Mouse (Mus musculus): ENCODE data around the gene Rnasel. TPM values are rescaled to one million over a fixed set of nuclear protein-coding genes. Genes with fewer than 3 reads are reported as not detected.

Gene Rnasel
- total and polyA plus RNA-seq, 3 experiments: 8.4 to 18.8 (median 9.2) TPM

DNA sequence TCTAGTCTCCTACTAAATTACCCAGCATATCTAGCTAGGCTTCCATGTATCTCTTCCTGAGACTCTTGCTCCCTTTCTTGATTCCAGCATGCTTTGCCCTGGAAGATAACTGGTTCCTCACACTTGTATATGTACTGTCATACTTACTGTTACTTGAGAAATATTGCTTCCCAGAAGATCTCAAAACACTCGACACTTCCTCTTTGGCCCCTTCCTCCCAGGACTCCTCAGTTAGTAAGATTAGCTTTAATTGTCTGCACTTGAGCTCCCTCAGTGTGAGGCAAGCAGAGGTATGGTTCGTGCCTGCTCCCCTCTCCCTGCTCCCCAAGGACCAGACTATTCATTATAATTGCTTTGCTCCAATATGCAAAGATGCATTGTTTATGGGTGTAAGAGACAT, 41.5 kb downstream of the Rnasel start:
- TF ChIP-seq SIN3A (IDR thresholded peaks at IDR 0.05; ENCODE audit: low read length) (no peak), NRF1 (IDR thresholded peaks at IDR 0.05; ENCODE audit: low read depth, low read length) (no peak), MAX (IDR thresholded peaks at IDR 0.05; ENCODE audit: low read length) (no peak), ZC3H11A (IDR thresholded peaks at IDR 0.05; ENCODE audit: low read depth, low read length) (no peak), MYC (IDR thresholded peaks at IDR 0.05; ENCODE audit: low read depth, low read length) (no peak), RCOR1 (conservative IDR thresholded peaks at IDR 0.05; ENCODE audit: low read depth, low read length) (no peak), CTCF (conservative IDR thresholded peaks at IDR 0.05 in 1 of 2, IDR thresholded peaks at IDR 0.05 in 1 of 2; ENCODE audit: low read depth in 2 of 2, low read length in 2 of 2) (no peak), MEF2A (IDR thresholded peaks at IDR 0.05; ENCODE audit: borderline replicate concordance, low read depth, low read length) (no peak), ZKSCAN1 (IDR thresholded peaks at IDR 0.05; ENCODE audit: borderline replicate concordance, low read depth, low read length) (no peak), NELFE (IDR thresholded peaks at IDR 0.05; ENCODE audit: low read depth, low read length) (no peak), CHD1 (IDR thresholded peaks at IDR 0.05; ENCODE audit: low read depth, low read length) (no peak), CHD2 (IDR thresholded peaks at IDR 0.05; ENCODE audit: low read length) (no peak), USF1 (IDR thresholded peaks at IDR 0.05; ENCODE audit: low read depth, low read length) (no peak)
- H3K4me2 ChIP-seq (ENCODE audit: insufficient read depth, low read depth, poor library complexity, severe bottlenecking): no peak overlapping the region
- H3K36me3 ChIP-seq (replicated peaks in 1 of 2; ENCODE audit: control insufficient read depth in 1 of 2, insufficient read depth in 1 of 2, low read length in 1 of 2): no peaks in the 10 kb centered on the region
- dilution Hi-C loops (cut with MboI; ENCODE audit: extremely low pct_ligation_motif_present, extremely low pct_unique_long_range_greater_than_20kb, low sequenced_read_pairs) (no loop called here), in situ Hi-C loops (cut with MboI; ENCODE audit: low pct_ligation_motif_present, low pct_unique_long_range_greater_than_20kb, low sequenced_read_pairs) (no loop called here)
- DNase-seq (ENCODE audit: extremely low read depth): no peak
- H3K9ac ChIP-seq (ENCODE audit: insufficient read depth, low read depth): no peak overlapping the region
- no peak overlapping the region for H3K4me3 ChIP-seq (replicated peaks in 1 of 3; ENCODE audit: low read depth in 2 of 3, low read length in 2 of 3, poor library complexity in 1 of 3)
- no peaks in the 10 kb centered on the region for H3K9me3 ChIP-seq (replicated peaks; ENCODE audit: low read length)
- H3K27ac ChIP-seq (ENCODE audit: insufficient read depth, low read depth): no peak overlapping the region
- peaks cover 8% of the 10 kb centered on the region for H3K27me3 ChIP-seq (replicated peaks)
- H3K79me2 ChIP-seq (replicated peaks; ENCODE audit: control insufficient read depth, extremely low read depth, insufficient read depth, poor library complexity, severe bottlenecking): no peaks in the 10 kb centered on the region
- peaks cover 10 to 13% of the 10 kb centered on the region in 2 experiments for H3K4me1 ChIP-seq (ENCODE audit: control insufficient read depth in 1 of 2, insufficient read depth in 2 of 2)

DNA sequence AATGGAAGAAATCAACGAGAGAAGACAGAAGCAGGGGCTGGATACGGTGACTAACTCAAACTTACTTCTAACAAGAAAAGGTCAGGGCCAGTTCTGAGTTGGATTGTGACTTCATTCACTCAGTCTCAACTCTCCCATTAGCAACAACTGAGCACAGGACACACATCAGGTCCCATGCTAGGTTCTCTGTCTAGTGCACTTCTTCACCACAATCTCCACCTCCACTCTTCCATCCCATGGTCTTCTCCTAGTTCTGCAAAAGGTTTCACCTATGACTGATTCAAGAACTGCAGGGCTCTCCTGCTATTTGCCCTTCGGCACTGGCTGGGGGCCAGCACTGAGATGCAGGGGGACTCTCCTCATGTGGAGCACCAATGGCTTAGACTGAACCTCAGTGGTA, 45.0 kb downstream of the Rnasel start:
- in situ Hi-C loops (cut with MboI; ENCODE audit: low pct_ligation_motif_present, low pct_unique_long_range_greater_than_20kb, low sequenced_read_pairs): no loop called here
- TF ChIP-seq GABPA (IDR thresholded peaks at IDR 0.05; ENCODE audit: insufficient replicate concordance, low read depth, low read length) (no peak), MAZ (IDR thresholded peaks at IDR 0.05; ENCODE audit: low read depth, low read length) (no peak), ZNF384 (IDR thresholded peaks at IDR 0.05; ENCODE audit: low read depth, low read length) (no peak), USF2 (conservative IDR thresholded peaks at IDR 0.05; ENCODE audit: low read depth, low read length) (no peak)
- Histone ChIP-seq H3K4me3 (replicated peaks in 1 of 3; ENCODE audit: low read depth in 2 of 3, low read length in 2 of 3, poor library complexity in 1 of 3) (no peak overlapping the region), H3K36me3 (replicated peaks in 1 of 2; ENCODE audit: control insufficient read depth in 1 of 2, insufficient read depth in 1 of 2, low read length in 1 of 2) (no peaks in the 10 kb centered on the region), H3K27me3 (replicated peaks) (peaks cover 8% of the 10 kb centered on the region), H3K27ac (ENCODE audit: insufficient read depth, low read depth) (no peak overlapping the region), H3K9ac (ENCODE audit: insufficient read depth, low read depth) (no peak overlapping the region), H3K9me3 (replicated peaks; ENCODE audit: low read length) (no peaks in the 10 kb centered on the region), H3K79me2 (replicated peaks; ENCODE audit: control insufficient read depth, extremely low read depth, insufficient read depth, poor library complexity, severe bottlenecking) (no peaks in the 10 kb centered on the region), H3K4me1 (ENCODE audit: control insufficient read depth in 1 of 2, insufficient read depth in 2 of 2) (peaks cover 10 to 19% of the 10 kb centered on the region in 2 experiments), H3K4me2 (ENCODE audit: insufficient read depth, low read depth, poor library complexity, severe bottlenecking) (peak overlapping the region; percentile 2; the same call in 1 of the 2 replicates)
- DNase-seq (ENCODE audit: extremely low read depth): no peak
- dilution Hi-C loops (cut with MboI; ENCODE audit: extremely low pct_ligation_motif_present, extremely low pct_unique_long_range_greater_than_20kb, low sequenced_read_pairs): no loop called here

Data from CH12.LX (cell line).